Mouse (Mus musculus) embryonic facial prominence, embryonic 12.5 days (tissue): ENCODE results near the gene Cenpp. TPM values are rescaled to one million over a fixed set of nuclear protein-coding genes. Genes with fewer than 3 reads are reported as not detected.
A peak's percentile ranks its signal among the peaks of the same experiment; 100 is the strongest.

ENCODE experiments used
- ATAC-seq: fragments of 200-750 bp; cut with Nextera tagmentation; 2 replicates; pipeline ENCODE4 v1.8.0; 2017; ENCODE audit not compliant: insufficient number of reproducible peaks, insufficient read depth, low FRiP score, low TSS enrichment
- H3K27ac ChIP-seq: fragments of 300-500 bp; sonication (generic); 2 replicates; pipeline ENCODE4 v1.5.1; 2016; ENCODE audit warnings: mild to moderate bottlenecking
- H3K27me3 ChIP-seq: fragments of 300-500 bp; sonication (generic); 2 replicates; pipeline ENCODE4 v1.6.1; 2016; ENCODE audit warnings: mild to moderate bottlenecking, moderate library complexity
- H3K36me3 ChIP-seq: fragments of 300-500 bp; sonication (generic); 2 replicates; pipeline ENCODE4 v1.6.1; 2016; ENCODE audit warnings: mild to moderate bottlenecking
- H3K4me1 ChIP-seq: fragments of 300-500 bp; sonication (generic); 2 replicates; pipeline ENCODE4 v1.6.1; 2016
- H3K4me2 ChIP-seq: fragments of 300-500 bp; sonication (generic); replicated peaks from 2 replicates; pipeline ENCODE4 v1.6.1; 2016; ENCODE audit warnings: mild to moderate bottlenecking, moderate library complexity
- H3K4me3 ChIP-seq: fragments of 300-500 bp; sonication (generic); 2 replicates; pipeline ENCODE4 v1.5.1; 2016; ENCODE audit warnings: mild to moderate bottlenecking
- H3K9ac ChIP-seq: fragments of 300-500 bp; sonication (generic); 2 replicates; pipeline ENCODE4 v1.6.1; 2016; ENCODE audit warnings: mild to moderate bottlenecking, moderate library complexity
- H3K9me3 ChIP-seq: fragments of 300-500 bp; sonication (generic); 2 replicates; pipeline ENCODE4 v1.6.1; 2016; ENCODE audit warnings: mild to moderate bottlenecking, moderate library complexity
- WGBS: fragments of 180-500 bp; shearing (Covaris S2); methylation state at CpG from one replicate; pipeline ENCODE4 v1.1.7; 2016; 5-methylcytosine and 5-hydroxymethylcytosine counted together
- polyA plus RNA-seq: library from polyadenylated mRNA; unstranded; fragments of >200 nt; fragmentation: Nextera tagmentation; extraction: Ambion mirVana; gene quantifications from 2 replicates; pipeline ENCODE4 v1.2.1, GENCODE M21; 2016

Cenpp gene
- polyA plus RNA-seq, 1 experiment from 2014 or later: 29.2 TPM

DNA sequence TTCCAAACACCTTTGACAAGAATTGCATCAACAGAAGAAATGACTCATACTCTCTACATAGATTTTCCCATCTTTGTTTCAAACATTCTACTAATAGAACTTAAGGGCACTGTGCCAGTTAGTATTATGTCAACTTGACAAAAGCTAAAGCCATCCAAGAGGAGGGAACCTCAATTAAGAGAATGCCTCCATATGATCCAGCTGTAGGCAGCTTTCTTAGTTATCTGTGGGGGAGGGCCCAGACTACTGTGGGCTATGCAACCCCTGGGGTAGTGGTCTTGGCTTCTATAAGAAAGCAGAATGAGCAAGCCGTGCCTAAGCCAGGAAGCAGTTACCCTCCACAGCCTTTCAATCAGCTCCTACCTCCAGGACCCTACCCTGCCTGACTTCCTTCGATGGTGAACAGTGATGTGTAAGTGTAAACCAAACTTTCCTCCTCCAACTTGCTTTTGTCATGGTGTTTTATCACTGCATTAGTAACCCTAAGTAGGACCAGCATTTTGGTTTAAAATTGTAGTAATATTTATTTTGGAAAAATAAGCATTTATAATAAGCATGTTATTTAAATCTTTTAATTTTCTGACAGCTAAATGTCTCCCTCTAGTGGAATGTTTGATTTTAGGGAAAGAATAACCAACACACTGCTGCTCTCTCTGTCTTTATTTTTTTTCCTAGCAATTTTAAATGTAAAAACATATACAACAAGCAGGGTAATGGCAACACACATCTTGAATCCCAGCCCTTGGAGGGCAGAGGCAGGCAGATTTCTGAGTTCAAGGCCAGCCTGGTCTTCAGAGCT, 7.7 kb downstream of the Cenpp start:
- H3K27ac ChIP-seq: no peak overlapping the region

DNA sequence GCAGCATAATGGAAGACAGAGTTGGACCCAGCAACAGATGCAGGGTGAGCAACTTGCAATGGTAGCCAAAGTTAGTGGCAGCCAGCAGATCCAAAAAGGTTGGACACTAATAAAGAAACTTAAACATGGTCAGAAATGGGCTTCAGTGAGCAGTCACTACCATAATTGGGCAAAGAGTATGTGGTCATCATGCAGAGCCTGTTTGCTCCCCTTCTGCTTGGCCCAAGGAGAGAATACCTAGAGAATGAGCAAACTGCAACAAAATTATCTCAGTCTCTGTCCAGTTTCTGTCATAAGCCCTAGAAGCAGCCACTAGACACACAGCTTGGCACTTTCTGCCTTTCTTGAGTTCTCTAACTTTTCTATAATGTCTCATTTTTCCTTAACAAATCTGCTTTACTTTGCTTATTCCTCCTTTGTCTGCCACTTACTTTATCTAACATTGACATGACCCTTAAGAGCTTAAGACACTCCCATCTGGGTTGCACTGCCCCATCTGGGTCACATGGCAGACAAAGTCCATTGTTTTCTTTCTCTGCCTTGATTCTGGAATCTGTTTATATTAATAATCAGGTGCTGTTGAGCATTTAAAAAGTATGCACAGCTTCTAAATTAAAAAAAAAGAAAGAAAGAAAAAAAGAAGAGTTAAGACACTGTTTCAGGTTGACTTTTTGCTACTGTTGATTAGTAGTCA, 8.8 kb downstream of the Cenpp start:
- Histone ChIP-seq H3K27me3 (no peaks in the 10 kb centered on the region), H3K4me3 (no peak overlapping the region), H3K27ac (no peak overlapping the region), H3K4me1 (no peaks in the 10 kb centered on the region), H3K9me3 (no peaks in the 10 kb centered on the region), H3K4me2 (no peak overlapping the region), H3K36me3 (no peaks in the 10 kb centered on the region), H3K9ac (no peak overlapping the region)
- no peak for ATAC-seq

More for the DNA sequence above, 7.7 kb downstream of the Cenpp start:
- WGBS: 71% methylated on average over 2 of the region's 2 CpGs
- Histone ChIP-seq H3K4me3 (no peak overlapping the region), H3K9me3 (no peaks in the 10 kb centered on the region), H3K4me1 (no peaks in the 10 kb centered on the region), H3K4me2 (no peak overlapping the region), H3K27me3 (no peaks in the 10 kb centered on the region), H3K9ac (no peak overlapping the region), H3K36me3 (no peaks in the 10 kb centered on the region)
- no peak for ATAC-seq

DNA sequence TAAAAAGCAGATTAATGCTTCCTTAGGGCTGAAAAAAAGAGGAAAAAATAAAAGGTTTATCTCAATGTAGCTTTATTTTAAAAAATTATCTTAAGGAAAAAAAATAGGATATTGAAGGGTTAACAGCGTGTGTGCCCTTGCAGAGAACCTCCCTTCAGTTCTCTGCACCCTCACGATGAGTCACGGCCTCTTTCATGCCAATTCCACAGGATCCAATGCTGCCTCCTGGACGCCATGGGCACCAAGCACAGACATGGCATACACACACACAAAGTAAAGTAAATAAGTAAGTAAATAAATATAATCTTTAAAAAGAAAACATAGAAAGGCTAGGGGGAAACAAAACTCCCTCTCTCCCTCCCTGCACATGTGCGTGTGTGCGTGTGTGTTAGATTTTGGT, 9.9 kb downstream of the Cenpp start:
- no peaks in the 10 kb centered on the region for H3K27me3 ChIP-seq
- WGBS: 77% methylated on average over 6 of the region's 6 CpGs
- H3K27ac ChIP-seq: no peak overlapping the region
- H3K9me3 ChIP-seq: no peaks in the 10 kb centered on the region
- no peak overlapping the region for H3K4me3 ChIP-seq
- H3K4me2 ChIP-seq: no peak overlapping the region
- H3K36me3 ChIP-seq: no peaks in the 10 kb centered on the region
- no peaks in the 10 kb centered on the region for H3K4me1 ChIP-seq
- H3K9ac ChIP-seq: no peak overlapping the region
- no peak for ATAC-seq

DNA sequence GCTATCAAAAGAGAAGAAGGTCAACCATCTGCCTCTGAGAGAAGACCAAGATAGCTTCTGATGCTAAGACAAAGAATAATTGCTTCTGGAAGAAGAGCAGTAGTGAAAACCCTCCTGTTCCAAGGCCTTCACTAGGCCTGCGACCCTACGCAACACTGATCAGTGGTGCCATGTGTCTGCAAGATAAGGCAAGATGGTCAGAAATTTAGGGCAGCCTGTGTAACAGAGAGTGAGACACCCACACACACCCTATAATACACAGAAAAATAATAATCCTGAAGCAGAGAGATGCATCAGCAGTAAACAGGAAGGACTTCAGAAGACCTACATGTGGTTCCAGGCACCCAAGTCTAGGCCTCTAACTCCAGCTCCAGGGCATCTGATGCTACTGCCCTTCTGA, 12.6 kb downstream of the Cenpp start:
- no peak overlapping the region for H3K4me2 ChIP-seq
- H3K27me3 ChIP-seq: no peaks in the 10 kb centered on the region
- 90% methylated on average over 2 of the region's 2 CpGs for WGBS
- no peaks in the 10 kb centered on the region for H3K9me3 ChIP-seq
- H3K4me3 ChIP-seq: no peak overlapping the region
- H3K4me1 ChIP-seq: no peaks in the 10 kb centered on the region
- H3K9ac ChIP-seq: no peak overlapping the region
- no peak for ATAC-seq
- no peak overlapping the region for H3K27ac ChIP-seq
- H3K36me3 ChIP-seq: no peaks in the 10 kb centered on the region

DNA sequence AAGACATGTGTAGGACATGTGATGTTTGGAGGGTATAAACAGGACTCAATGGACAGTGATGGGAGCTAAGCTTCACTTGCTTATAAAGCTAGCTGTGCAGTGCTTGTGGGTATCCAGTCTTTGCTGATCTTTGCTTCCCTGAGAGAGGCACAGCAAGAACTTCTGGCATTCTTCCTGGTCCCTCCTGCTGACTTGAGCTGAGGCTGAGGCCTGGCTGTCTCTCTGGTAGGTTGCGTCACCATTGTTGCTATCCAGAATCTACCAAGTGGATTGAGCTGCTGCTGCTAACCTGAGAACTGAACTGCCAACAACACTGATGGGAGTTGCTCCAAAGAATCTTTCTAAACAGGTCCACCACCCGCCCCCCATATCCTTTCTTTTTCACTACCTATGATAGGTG, 23.5 kb downstream of the Cenpp start:
- no peak overlapping the region for H3K9ac ChIP-seq
- ATAC-seq: no peak
- WGBS: 95% methylated on average over 2 of the region's 2 CpGs
- no peak overlapping the region for H3K27ac ChIP-seq
- no peaks in the 10 kb centered on the region for H3K36me3 ChIP-seq
- H3K4me3 ChIP-seq: no peak overlapping the region
- no peaks in the 10 kb centered on the region for H3K4me1 ChIP-seq
- H3K9me3 ChIP-seq: no peaks in the 10 kb centered on the region
- H3K27me3 ChIP-seq: no peaks in the 10 kb centered on the region
- H3K4me2 ChIP-seq: no peak overlapping the region

DNA sequence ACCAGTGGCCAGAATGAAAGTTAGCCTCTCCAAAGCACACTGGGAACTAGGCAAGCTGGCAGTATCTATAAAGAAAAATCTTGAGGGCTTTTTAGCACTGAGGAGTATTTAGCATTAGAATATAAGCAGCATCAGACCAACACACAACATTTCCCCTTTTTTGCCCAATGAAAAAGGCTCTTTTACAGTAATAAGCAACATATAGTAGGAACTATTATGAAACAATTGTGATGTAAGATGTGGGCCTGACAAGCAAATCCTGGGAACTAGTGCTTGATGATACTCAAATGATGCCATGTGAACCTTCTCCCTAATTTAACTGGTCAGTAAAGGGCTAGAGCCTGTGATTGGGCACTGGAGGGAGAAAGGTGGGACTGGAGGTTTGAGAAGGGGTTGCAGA, 24.4 kb downstream of the Cenpp start:
- Histone ChIP-seq H3K4me2 (no peak overlapping the region), H3K9ac (no peak overlapping the region), H3K36me3 (no peaks in the 10 kb centered on the region), H3K27me3 (no peaks in the 10 kb centered on the region), H3K27ac (no peak overlapping the region), H3K9me3 (no peaks in the 10 kb centered on the region), H3K4me3 (no peak overlapping the region), H3K4me1 (no peaks in the 10 kb centered on the region)
- ATAC-seq: no peak

DNA sequence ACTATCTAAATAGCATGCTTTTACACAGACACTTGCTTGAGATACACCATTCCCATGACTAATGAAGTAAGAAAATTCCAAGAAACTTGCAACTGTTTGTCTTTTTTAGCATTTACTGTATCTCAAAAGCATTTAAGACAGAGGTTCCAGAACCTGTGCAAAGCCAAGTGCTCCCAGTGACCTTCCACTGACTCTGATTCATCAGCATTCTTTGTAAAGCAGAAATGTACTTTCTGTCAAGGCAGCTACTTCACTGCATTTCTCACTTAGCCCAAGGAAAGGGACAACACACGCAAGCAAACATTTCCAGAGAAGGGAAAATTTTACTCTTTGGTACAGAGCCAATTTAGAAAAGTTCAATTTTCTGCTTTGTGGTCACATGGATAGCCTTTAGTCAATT, 29.4 kb downstream of the Cenpp start:
- no peak overlapping the region for H3K27ac ChIP-seq
- no peak overlapping the region for H3K4me3 ChIP-seq
- H3K27me3 ChIP-seq: no peaks in the 10 kb centered on the region
- WGBS: 86% methylated on average over 1 of the region's 1 CpGs
- H3K9me3 ChIP-seq: no peaks in the 10 kb centered on the region
- no peak overlapping the region for H3K4me2 ChIP-seq
- no peaks in the 10 kb centered on the region for H3K36me3 ChIP-seq
- H3K4me1 ChIP-seq: no peaks in the 10 kb centered on the region
- H3K9ac ChIP-seq: no peak overlapping the region
- no peak for ATAC-seq

DNA sequence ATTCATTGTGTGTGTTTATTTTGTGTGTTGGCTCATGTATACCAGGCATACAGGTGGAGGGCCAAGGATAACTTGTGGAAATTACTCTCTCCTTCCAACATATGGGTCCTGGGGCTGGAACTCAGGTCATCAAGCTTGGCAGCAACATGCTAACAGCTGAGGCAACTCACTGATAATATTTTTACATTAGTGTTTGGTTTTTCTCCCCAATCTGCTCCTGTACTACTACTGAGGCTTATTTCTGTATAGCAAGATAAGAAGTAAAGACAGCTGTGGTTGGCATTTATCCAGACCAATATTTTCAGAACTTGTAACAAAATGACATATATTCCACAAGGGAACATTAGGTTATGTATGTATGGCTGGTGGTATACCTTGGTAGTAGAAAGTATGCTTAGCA, 34.2 kb downstream of the Cenpp start:
- no peak overlapping the region for H3K27ac ChIP-seq
- no peak overlapping the region for H3K4me3 ChIP-seq
- no peaks in the 10 kb centered on the region for H3K9me3 ChIP-seq
- no peaks in the 10 kb centered on the region for H3K4me1 ChIP-seq
- no peak for ATAC-seq
- no peaks in the 10 kb centered on the region for H3K27me3 ChIP-seq
- no peak overlapping the region for H3K9ac ChIP-seq
- no peak overlapping the region for H3K4me2 ChIP-seq
- H3K36me3 ChIP-seq: no peaks in the 10 kb centered on the region

DNA sequence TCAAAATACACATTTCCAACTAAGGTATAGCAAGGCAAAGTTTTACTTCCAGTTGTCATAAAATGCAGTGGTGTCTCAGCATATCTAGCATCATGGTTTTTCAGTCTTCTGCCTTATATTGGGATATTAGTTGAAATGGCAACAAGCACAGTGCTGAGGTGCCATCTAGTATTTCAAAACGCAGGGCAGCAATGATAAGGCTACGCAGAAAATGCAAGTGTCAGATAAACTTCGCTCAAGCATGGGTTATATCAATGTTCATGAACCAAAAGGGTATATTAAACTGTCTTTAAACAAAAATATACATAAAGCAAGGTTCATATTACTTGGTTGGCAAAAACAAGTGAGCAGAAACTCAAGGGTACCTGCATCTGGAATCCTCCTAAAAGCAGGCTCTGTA, 35.6 kb downstream of the Cenpp start:
- no peak overlapping the region for H3K4me3 ChIP-seq
- no peak overlapping the region for H3K9ac ChIP-seq
- H3K36me3 ChIP-seq: no peaks in the 10 kb centered on the region
- no peak overlapping the region for H3K27ac ChIP-seq
- no peak overlapping the region for H3K4me2 ChIP-seq
- H3K4me1 ChIP-seq: no peaks in the 10 kb centered on the region
- 89% methylated on average over 3 of the region's 3 CpGs for WGBS
- ATAC-seq: no peak
- no peaks in the 10 kb centered on the region for H3K27me3 ChIP-seq
- H3K9me3 ChIP-seq: no peaks in the 10 kb centered on the region

DNA sequence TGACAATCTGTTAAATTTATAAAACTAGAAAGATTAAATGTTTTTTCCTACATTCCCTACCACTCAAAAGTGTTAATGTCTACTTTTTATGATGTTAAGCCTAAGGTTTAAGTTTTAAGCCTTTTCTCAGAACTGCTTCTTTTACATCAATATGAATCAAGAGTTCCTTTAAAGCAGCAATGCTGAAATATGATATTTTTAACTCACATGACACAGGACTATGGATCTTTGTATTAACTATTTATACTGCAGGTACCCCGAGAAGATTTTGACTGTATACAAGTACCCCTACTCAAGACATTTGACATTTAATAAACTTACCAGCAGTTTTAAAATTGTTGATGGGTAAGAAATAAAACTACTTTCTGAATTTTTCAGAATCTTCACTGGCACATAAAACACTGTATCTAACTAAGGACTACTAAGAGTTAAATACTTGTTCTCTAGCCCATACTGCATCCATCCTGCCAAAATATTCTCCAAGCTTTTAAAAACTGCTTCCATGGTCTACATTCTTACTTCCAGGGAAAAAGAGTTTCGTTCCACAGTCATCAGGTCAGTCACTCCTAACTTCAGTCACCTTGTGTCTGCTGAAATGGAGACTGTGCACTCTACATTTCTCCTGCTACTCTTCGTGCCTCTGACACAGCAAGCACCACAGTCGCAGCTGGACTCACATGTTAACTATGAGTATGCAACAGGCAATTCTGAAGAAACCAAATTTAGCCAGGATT, 43.8 kb downstream of the Cenpp start:
- Histone ChIP-seq H3K4me1 (0 out of 2 replicates have a peak, but pooled peaks cover 3% of the 10 kb centered on the region), H3K27ac (peak overlapping the region; percentile 83), H3K36me3 (no peaks in the 10 kb centered on the region), H3K9ac (no peak overlapping the region), H3K4me3 (peak overlapping the region; percentile 27), H3K4me2 (peak overlapping the region; percentile 35), H3K9me3 (no peaks in the 10 kb centered on the region), H3K27me3 (no peaks in the 10 kb centered on the region)
- ATAC-seq: no peak
- 43% methylated on average over 4 of the region's 4 CpGs for WGBS

DNA sequence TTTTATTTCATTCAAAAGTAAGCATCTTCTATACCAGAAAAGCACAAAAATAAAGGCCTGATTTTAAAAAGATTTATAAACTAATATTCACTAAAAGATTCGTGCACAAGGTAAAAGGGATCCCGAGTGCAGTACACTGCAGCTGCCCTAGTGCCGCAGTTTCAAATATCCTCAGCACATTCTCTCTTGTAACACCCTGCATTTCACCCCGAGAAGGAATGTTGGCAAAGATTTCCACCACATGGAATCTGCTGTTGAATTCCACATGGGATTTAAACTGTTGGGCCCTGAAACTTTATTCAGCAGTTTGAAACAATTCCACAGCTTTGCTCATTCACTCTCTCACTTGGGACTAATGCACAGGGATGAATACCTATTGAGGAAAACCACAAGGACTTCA, 44.9 kb downstream of the Cenpp start, which contains the start of gene Ogn:
Gene Ogn (plus strand): TSS at position 333 of the 400 bp plus-strand sequence.
- H3K4me2 ChIP-seq: peak within 1 kb of the TSS; percentile 35
- H3K4me1 ChIP-seq: 0 out of 2 replicates have a peak, but pooled peaks cover 3% of the 10 kb centered on the region
- peak within 1 kb of the TSS; percentile 83 for H3K27ac ChIP-seq
- no peaks in the 10 kb centered on the region for H3K36me3 ChIP-seq
- H3K4me3 ChIP-seq: peak within 1 kb of the TSS; percentile 27
- H3K9ac ChIP-seq: no peak within 1 kb of the TSS
- peak; percentile 72; the same call in 1 of the 2 replicates for ATAC-seq
- H3K9me3 ChIP-seq: no peaks in the 10 kb centered on the region
- WGBS: 24% methylated on average over 4 of the region's 4 CpGs
- H3K27me3 ChIP-seq: no peaks in the 10 kb centered on the region

DNA sequence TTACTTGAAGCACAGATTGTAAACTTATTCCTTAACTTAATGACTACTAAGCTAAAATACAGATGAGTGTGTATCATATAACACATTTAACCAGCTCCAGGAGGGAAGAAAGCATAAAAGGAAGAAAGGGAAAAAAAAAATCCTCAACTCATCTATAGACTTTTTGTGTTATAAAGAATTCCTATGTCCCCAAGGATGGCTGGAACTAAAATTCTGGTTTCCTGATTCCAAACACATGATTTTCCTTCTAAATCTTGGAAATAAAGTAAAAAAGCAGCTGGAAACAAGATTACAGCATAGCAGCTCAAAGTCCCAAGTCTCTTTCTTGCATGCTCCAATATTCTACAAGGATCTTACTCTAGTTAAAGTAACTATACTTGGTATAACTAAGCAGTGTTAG, 49.0 kb downstream of the Cenpp start:
- no peak for ATAC-seq
- no peaks in the 10 kb centered on the region for H3K27me3 ChIP-seq
- H3K9me3 ChIP-seq: no peaks in the 10 kb centered on the region
- H3K36me3 ChIP-seq: no peaks in the 10 kb centered on the region
- peak overlapping the region; percentile 4; the same call in 1 of the 2 replicates for H3K27ac ChIP-seq
- no peak overlapping the region for H3K9ac ChIP-seq
- no peak overlapping the region for H3K4me2 ChIP-seq
- H3K4me1 ChIP-seq: 0 out of 2 replicates have a peak, but pooled peaks cover 3% of the 10 kb centered on the region
- no peak overlapping the region for H3K4me3 ChIP-seq
